Mouse (Mus musculus) urinary bladder, postnatal 25 days (tissue): ENCODE data around the gene Tecpr1.
A peak's percentile ranks its signal among the peaks of the same experiment; 100 is the strongest.

ENCODE experiments used
- DNase-seq: peaks from one replicate; pipeline ENCODE4 v3.0.0; 2022; ENCODE audit warnings: low spot score

The Tecpr1 gene

DNA sequence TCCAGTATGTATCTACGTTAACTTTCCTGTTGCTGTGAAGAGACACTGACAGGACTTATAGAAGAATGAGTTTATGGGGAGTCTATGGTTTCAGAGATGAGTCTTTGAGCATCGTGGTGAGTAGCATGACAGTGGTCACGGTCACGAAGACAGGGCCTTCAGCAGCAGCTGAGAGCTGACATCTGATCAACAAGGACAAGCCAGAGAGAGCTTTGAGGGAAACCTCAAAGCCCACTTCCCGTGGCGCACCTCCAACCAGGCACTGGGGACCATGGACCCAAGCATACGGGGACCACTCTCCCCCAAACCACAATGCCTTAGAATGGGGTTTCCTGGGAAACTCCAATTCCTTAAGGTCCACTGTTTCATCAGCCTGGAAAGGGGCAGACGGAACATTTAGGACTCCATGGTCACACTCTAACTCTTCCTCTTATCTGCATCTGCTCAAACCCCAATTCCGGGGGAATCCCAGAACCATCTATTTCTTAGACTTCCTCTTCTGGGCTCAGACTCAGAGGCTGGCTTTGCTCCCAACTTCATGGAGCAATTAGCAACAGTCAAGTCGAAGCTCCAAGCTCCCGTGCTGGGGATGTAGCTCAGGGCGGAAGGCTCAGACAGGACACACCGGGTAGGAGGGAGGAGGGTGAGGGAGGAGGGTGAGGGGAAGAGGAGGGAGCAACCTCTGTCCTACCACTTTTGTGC lies 28.6 kb upstream of the Tecpr1 start:
- DNase-seq: no peak

GRCm38 (mm10) chr5:144249871-144250270 lies 26.5 kb upstream of the Tecpr1 start:
- no peak for DNase-seq

DNA sequence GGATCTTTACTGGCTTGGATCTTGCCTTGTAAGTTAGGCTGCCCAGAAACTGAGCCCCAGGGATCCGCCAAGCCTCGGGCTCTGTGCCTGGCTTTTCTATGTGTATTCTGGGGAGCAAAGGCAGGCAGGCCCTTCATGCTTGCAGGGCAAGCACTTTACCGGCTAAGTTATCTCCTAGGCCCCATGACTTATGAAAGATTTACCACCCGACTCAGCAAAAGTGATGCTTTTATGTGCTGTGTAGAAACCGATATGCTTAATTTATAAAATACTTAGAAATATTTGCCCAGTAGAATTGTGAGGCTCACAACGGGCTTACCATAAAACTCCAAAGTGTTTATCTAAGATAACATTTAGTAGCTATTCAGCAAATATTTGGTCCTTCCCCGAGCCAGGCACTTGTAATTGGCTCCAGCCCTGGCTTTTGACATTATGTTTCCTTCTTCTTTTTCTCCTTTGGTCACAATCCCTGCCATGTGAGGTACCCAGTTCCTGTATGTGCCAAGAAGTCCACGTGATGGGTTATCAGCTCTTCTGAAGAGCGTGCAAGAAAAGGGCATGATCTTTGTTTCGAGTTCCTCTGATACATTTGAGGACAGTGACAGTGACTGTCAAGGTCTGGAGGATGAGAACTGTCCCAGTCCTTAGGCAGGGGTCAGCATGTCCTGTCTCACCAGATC lies 24.6 kb upstream of the Tecpr1 start:
- no peak for DNase-seq

- DNase-seq: no peak
Measured at GRCm38 (mm10) chr5:144247307-144247706, 23.9 kb upstream of the Tecpr1 start.

- no peak for DNase-seq
Measured at GRCm38 (mm10) chr5:144246669-144247068, 23.3 kb upstream of the Tecpr1 start.

DNA sequence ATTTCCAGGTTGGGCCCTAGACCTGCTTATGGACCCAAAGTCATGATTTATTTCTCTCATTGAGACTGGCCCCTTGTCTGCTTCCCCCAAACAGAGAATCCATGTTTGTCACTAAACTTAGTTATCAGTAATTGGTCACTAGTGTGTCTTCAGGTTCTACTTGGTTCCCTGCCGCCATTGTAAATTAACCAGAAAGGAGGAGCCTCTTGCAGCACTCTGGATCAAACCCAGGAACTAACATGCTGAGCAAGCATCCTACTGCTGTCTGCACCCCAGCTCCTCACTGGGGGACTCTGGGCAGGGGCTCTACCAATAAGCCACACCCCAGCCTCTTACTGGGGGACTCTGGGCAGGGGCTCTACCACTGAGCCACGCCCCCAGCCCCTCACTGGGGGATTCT lies 22.2 kb upstream of the Tecpr1 start:
- DNase-seq: no peak

- DNase-seq: no peak
Measured at GRCm38 (mm10) chr5:144243901-144244487, 20.6 kb upstream of the Tecpr1 start, which contains the start of gene Bri3. Gene Bri3, plus strand, starts transcription at chr5:144244437.

DNA sequence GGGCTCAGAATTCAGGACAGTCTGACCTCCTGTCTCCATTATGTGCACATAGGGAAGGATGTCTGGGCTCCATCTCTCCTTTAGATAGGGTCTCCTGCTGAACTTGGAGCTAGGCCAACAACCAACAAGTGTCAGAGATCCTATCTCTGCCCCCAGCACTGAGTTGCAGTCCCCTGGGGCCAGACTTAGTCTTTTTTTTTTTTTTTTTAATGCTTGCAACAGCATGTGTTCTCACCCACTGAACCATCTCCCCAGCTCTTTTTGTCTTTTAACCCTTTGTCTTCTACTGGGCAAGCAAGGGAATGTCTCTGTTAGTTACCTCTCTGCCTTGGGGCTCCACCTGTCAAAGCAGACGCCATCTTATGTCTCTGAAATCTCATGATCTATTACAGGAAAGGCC lies 15.6 kb upstream of the Tecpr1 start:
- DNase-seq: no peak

- DNase-seq: no peak
Measured at GRCm38 (mm10) chr5:144234714-144235113, 11.3 kb upstream of the Tecpr1 start.

GRCm38 (mm10) chr5:144234222-144234621 lies 10.8 kb upstream of the Tecpr1 start:
- DNase-seq: no peak

DNA sequence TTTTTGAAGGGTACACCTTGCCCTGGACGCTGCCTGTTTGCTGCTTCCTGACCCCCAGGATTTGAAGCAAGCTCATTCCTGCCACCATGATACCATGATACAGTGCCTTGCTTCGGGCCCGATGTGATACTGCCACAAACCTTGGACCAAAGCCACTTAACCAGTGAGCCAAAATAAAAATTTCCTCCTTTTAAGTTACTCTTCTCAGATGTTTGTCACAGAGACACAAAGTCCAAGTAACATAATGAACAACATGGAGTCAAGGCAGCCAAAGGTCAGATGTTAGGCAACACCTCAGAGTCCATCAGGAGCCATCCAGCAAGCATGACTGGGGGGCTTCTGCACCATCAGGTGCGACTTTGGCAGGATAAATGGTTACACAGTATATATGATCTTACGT lies 9.1 kb upstream of the Tecpr1 start:
- no peak for DNase-seq

DNA sequence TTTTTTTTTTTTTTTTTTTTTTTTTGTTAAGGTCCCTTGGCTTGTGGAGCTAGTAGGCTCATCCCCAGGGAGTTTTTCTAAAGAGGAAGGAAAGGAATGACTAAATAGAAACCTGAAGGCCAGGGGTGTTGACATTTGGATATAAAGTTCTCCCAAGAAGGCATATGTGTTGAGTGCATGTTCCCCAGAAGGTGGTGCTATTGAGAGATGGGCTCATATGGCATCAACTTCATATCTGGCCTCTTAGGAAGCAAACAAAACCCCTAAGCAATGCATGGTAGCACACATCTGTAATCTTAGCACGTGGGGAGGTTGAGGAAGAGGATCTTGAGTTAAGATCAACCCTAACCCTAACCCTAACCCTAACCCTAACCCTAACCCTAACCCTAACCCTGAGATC lies 8.0 kb upstream of the Tecpr1 start:
- no peak for DNase-seq

DNA sequence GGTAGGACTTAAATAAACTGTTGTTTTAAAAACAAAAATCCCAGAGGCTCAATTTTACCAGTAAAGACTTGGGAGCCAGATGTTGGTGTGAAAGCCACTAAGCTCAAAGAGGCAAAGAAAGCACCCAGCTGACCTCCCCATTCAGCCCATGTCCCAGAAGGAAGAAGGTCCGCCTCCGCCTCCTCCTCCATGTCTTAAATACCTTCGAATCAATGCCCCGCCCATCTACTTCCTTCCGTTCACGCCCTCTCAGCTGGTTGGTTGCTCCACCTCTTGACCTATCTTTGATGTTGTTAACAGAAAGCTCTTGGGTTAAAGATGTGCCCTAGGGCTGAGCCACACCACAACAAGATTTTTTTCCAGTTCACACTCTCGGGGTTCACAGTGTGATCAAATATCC lies 6.8 kb upstream of the Tecpr1 start:
- DNase-seq: no peak

GRCm38 (mm10) chr5:144226220-144226619 lies 2.8 kb upstream of the Tecpr1 start:
- DNase-seq: no peak

- DNase-seq: no peak
Measured at GRCm38 (mm10) chr5:144223899-144224816, 743 bp upstream of the Tecpr1 start.

- no peak for DNase-seq
Measured at GRCm38 (mm10) chr5:144222811-144223502, 458 bp downstream of the Tecpr1 start.

- no peak for DNase-seq
Measured at GRCm38 (mm10) chr5:144221305-144221704, 2.1 kb downstream of the Tecpr1 start.

- no peak for DNase-seq
Measured at GRCm38 (mm10) chr5:144219936-144220335, 3.5 kb downstream of the Tecpr1 start.

- DNase-seq: no peak
Measured at GRCm38 (mm10) chr5:144219306-144219705, 4.1 kb downstream of the Tecpr1 start.

DNA sequence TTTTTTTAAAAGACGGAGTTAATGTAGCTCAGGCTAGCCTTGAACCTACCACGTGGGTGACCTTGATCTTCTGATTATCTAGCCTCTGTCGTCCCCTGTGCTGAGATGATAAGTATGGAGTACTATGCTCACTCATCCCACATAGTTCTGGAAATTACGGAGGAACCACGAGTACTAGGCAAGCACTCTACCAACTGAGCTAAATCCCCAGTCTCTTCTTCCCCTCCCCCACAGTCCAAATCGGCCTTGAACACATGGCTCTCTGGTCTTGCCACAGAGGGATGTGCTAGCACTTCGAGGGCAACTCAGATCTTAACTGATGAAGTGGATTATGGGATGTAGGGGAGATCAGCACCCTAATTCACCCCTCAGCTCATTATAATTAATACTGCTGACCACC lies 5.4 kb downstream of the Tecpr1 start:
- no peak for DNase-seq

GRCm38 (mm10) chr5:144215992-144216391 lies 7.4 kb downstream of the Tecpr1 start:
- DNase-seq: no peak

DNA sequence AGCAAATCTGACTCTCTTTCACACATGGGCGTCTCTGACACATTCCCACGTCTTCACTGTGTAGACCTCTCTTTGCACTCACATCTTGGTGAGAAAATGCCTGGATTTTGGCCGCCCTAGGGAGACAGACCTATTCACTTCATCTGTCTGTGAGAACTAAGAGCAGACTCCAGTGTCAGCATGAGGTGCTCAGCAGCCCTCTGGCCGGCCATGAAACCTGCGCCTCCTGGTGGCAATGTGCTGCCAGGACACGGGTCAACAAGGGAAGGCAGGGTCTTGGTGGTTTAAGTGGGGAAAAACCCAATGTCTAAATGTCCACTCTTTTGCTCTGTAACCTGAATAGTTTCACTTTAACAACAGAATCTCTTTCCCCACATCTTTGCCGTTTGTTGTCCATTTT lies 9.0 kb downstream of the Tecpr1 start:
- DNase-seq: peak; percentile 66
